Mouse (Mus musculus): ENCODE data around the gene Slc25a44. TPM values are rescaled to one million over a fixed set of nuclear protein-coding genes. Genes with fewer than 3 reads are reported as not detected.

Slc25a44 gene
- polyA plus RNA-seq, 1 experiment from 2014 or later = 30.4 TPM

GRCm38 (mm10) chr3:88409741-88410644 lies 14.9 kb downstream of the Slc25a44 start, which contains the start of gene Pmf1:
Pmf1 (minus strand) TSS chr3:88410331.
- under 1% methylated on average over 54 of the region's 54 CpGs for WGBS

GRCm38 (mm10) chr3:88408953-88409352 lies 16.0 kb downstream of the Slc25a44 start:
- 44% methylated on average over 5 of the region's 5 CpGs for WGBS
- no peaks in the 10 kb centered on the region for H3K9me3 ChIP-seq (ENCODE audit: control insufficient read depth)

More at GRCm38 (mm10) chr3:88409741-88410644, 14.9 kb downstream of the Slc25a44 start, which contains the start of gene Pmf1:
- ATAC-seq = peak; percentile 89
- Histone ChIP-seq H3K27me3 (replicated peaks; ENCODE audit: control insufficient read depth, insufficient read depth, low read length) (no peaks in the 10 kb centered on the region), H3K27ac (ENCODE audit: low read depth, low read length) (peak within 1 kb of the TSS; percentile 79), H3K36me3 (ENCODE audit: control insufficient read depth, insufficient read depth) (peaks cover 27% of the 10 kb centered on the region), H3K4me2 (replicated peaks; ENCODE audit: low read depth) (peak within 1 kb of the TSS; percentile 73), H3K4me1 (replicated peaks; ENCODE audit: control insufficient read depth, insufficient read depth, low read length) (peaks cover 3% of the 10 kb centered on the region; the same call in 1 of the 2 replicates), H3K9me3 (ENCODE audit: control insufficient read depth) (no peaks in the 10 kb centered on the region), H3K9ac (ENCODE audit: low read depth, low read length) (peak within 1 kb of the TSS; percentile 72), H3K4me3 (ENCODE audit: low read depth, low read length) (peak within 1 kb of the TSS; percentile 47)
- no peak for TF ChIP-seq CTCF (IDR thresholded peaks at IDR 0.05; ENCODE audit: low read depth)

GRCm38 (mm10) chr3:88407529-88407928 lies 17.4 kb downstream of the Slc25a44 start:
- no peak for TF ChIP-seq CTCF (IDR thresholded peaks at IDR 0.05; ENCODE audit: low read depth)
- Histone ChIP-seq H3K4me2 (replicated peaks; ENCODE audit: low read depth) (no peak overlapping the region), H3K27me3 (replicated peaks; ENCODE audit: control insufficient read depth, insufficient read depth, low read length) (no peaks in the 10 kb centered on the region), H3K4me3 (ENCODE audit: low read depth, low read length) (no peak overlapping the region), H3K4me1 (replicated peaks; ENCODE audit: control insufficient read depth, insufficient read depth, low read length) (0 out of 2 replicates have a peak, but pooled peaks cover 3% of the 10 kb centered on the region), H3K27ac (ENCODE audit: low read depth, low read length) (no peak overlapping the region), H3K9me3 (ENCODE audit: control insufficient read depth) (no peaks in the 10 kb centered on the region), H3K9ac (ENCODE audit: low read depth, low read length) (no peak overlapping the region), H3K36me3 (ENCODE audit: control insufficient read depth, insufficient read depth) (peaks cover 10% of the 10 kb centered on the region; the same call in 1 of the 2 replicates)
- no peak for ATAC-seq
- WGBS = 48% methylated on average over 7 of the region's 7 CpGs

More at GRCm38 (mm10) chr3:88408953-88409352, 16.0 kb downstream of the Slc25a44 start:
- no peaks in the 10 kb centered on the region for H3K27me3 ChIP-seq (replicated peaks; ENCODE audit: control insufficient read depth, insufficient read depth, low read length)
- peak overlapping the region; percentile 73 for H3K4me2 ChIP-seq (replicated peaks; ENCODE audit: low read depth)
- no peak overlapping the region for H3K9ac ChIP-seq (ENCODE audit: low read depth, low read length)
- ATAC-seq = no peak
- no peak overlapping the region for H3K27ac ChIP-seq (ENCODE audit: low read depth, low read length)
- H3K4me3 ChIP-seq (ENCODE audit: low read depth, low read length) = peak overlapping the region; percentile 47
- no peak for TF ChIP-seq CTCF (IDR thresholded peaks at IDR 0.05; ENCODE audit: low read depth)
- 0 out of 2 replicates have a peak, but pooled peaks cover 3% of the 10 kb centered on the region for H3K4me1 ChIP-seq (replicated peaks; ENCODE audit: control insufficient read depth, insufficient read depth, low read length)
- H3K36me3 ChIP-seq (ENCODE audit: control insufficient read depth, insufficient read depth) = peaks cover 20% of the 10 kb centered on the region; the same call in 1 of the 2 replicates

GRCm38 (mm10) chr3:88407090-88407489 lies 17.8 kb downstream of the Slc25a44 start:
- H3K9ac ChIP-seq (ENCODE audit: low read depth, low read length) = no peak overlapping the region
- TF ChIP-seq CTCF (IDR thresholded peaks at IDR 0.05; ENCODE audit: low read depth) = peak; percentile 95
- no peak for ATAC-seq
- 3% methylated on average over 2 of the region's 2 CpGs for WGBS
- no peak overlapping the region for H3K4me2 ChIP-seq (replicated peaks; ENCODE audit: low read depth)
- H3K36me3 ChIP-seq (ENCODE audit: control insufficient read depth, insufficient read depth) = peaks cover 10% of the 10 kb centered on the region; the same call in 1 of the 2 replicates
- no peaks in the 10 kb centered on the region for H3K27me3 ChIP-seq (replicated peaks; ENCODE audit: control insufficient read depth, insufficient read depth, low read length)
- no peak overlapping the region for H3K4me3 ChIP-seq (ENCODE audit: low read depth, low read length)
- no peak overlapping the region for H3K27ac ChIP-seq (ENCODE audit: low read depth, low read length)
- no peaks in the 10 kb centered on the region for H3K9me3 ChIP-seq (ENCODE audit: control insufficient read depth)
- H3K4me1 ChIP-seq (replicated peaks; ENCODE audit: control insufficient read depth, insufficient read depth, low read length) = 0 out of 2 replicates have a peak, but pooled peaks cover under 1% of the 10 kb centered on the region

GRCm38 (mm10) chr3:88403522-88404230 lies 21.3 kb downstream of the Slc25a44 start:
- no peak overlapping the region for H3K27ac ChIP-seq (ENCODE audit: low read depth, low read length)
- H3K27me3 ChIP-seq (replicated peaks; ENCODE audit: control insufficient read depth, insufficient read depth, low read length) = no peaks in the 10 kb centered on the region
- no peaks in the 10 kb centered on the region for H3K9me3 ChIP-seq (ENCODE audit: control insufficient read depth)
- H3K36me3 ChIP-seq (ENCODE audit: control insufficient read depth, insufficient read depth) = peaks cover 20% of the 10 kb centered on the region
- WGBS = 93% methylated on average over 10 of the region's 10 CpGs
- H3K4me3 ChIP-seq (ENCODE audit: low read depth, low read length) = no peak overlapping the region
- no peak overlapping the region for H3K4me2 ChIP-seq (replicated peaks; ENCODE audit: low read depth)
- H3K4me1 ChIP-seq (replicated peaks; ENCODE audit: control insufficient read depth, insufficient read depth, low read length) = no peaks in the 10 kb centered on the region
- ATAC-seq = no peak
- TF ChIP-seq CTCF (IDR thresholded peaks at IDR 0.05; ENCODE audit: low read depth) = no peak
- no peak overlapping the region for H3K9ac ChIP-seq (ENCODE audit: low read depth, low read length)

- Histone ChIP-seq H3K27me3 (replicated peaks; ENCODE audit: control insufficient read depth, insufficient read depth, low read length) (0 out of 2 replicates have a peak, but pooled peaks cover 11% of the 10 kb centered on the region), H3K4me2 (replicated peaks; ENCODE audit: low read depth) (no peak overlapping the region), H3K36me3 (ENCODE audit: control insufficient read depth, insufficient read depth) (peaks cover 40% of the 10 kb centered on the region), H3K27ac (ENCODE audit: low read depth, low read length) (no peak overlapping the region), H3K9me3 (ENCODE audit: control insufficient read depth) (no peaks in the 10 kb centered on the region), H3K4me1 (replicated peaks; ENCODE audit: control insufficient read depth, insufficient read depth, low read length) (no peaks in the 10 kb centered on the region), H3K9ac (ENCODE audit: low read depth, low read length) (no peak overlapping the region), H3K4me3 (ENCODE audit: low read depth, low read length) (no peak overlapping the region)
- TF ChIP-seq CTCF (IDR thresholded peaks at IDR 0.05; ENCODE audit: low read depth) = no peak
- 81% methylated on average over 2 of the region's 2 CpGs for WGBS
- ATAC-seq = no peak
Observed at GRCm38 (mm10) chr3:88398666-88399065, 26.3 kb downstream of the Slc25a44 start.

Measured in intestine, postnatal 0 days (tissue).